Mouse (Mus musculus) cerebellum, adult 8-10 months (tissue): ENCODE results near the gene Rph3al.

Experiments
- DNase-seq: peaks from one replicate; pipeline ENCODE4 v3.0.0; 2022

The Rph3al gene

DNA sequence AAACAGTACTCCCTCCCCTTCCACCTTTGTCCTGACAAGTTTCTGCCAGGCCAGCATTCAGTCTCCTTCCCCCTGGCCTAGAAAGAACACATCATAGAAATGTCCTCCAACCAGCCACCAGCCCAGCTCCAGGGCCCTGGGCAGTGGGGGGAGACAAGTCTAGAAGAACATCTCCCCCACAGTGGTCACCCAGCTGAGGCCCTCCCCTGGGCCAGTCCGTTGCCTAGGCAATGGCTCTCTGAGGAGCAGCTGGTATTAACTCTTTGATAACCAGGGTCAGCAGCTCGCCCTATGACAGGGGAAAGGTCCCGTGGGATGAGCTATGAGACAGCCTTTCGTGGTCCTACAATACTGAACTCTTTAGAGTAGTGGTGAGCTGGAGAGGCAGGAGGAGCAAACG, 33.7 kb downstream of the Rph3al start:
- no peak for DNase-seq

DNA sequence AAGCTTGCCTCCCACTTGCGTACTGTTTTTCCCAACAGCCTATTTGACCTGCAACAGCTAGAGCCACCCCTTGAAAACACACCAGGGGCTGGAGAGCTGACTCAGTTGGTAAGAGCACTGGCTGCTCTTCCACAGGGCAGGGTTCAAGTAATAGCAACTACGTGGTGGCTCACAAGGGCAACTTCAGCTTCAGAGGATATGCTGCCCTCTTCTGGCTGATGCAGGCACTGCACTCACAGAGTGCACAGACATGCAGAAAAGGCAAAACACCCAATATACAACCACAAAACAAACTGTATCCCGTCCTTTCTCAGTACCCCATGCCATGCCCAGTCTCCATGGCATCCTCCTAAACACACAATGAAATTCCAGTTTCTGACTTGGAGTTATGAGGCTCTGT, 34.7 kb downstream of the Rph3al start:
- DNase-seq, result no peak

DNA sequence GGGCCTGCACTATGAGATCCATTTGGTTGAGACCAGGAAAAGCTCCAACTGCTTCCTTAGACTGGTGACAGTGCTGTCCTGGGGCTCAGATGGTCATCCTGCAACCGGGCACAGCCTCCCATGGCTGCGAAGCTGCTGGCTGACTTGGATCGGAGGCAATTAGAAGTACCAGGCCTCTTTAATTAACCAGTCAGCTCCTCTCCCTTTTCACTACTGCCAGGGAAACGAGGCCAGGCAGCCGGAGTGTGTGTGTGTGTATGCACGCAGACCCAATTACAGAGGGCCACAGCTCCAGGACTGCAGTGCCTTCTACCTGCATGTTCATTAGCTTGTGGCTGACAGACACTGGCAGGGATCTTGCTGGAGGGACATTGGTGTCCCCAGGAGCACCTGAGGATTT, 36.9 kb downstream of the Rph3al start:
- DNase-seq, result no peak

DNA sequence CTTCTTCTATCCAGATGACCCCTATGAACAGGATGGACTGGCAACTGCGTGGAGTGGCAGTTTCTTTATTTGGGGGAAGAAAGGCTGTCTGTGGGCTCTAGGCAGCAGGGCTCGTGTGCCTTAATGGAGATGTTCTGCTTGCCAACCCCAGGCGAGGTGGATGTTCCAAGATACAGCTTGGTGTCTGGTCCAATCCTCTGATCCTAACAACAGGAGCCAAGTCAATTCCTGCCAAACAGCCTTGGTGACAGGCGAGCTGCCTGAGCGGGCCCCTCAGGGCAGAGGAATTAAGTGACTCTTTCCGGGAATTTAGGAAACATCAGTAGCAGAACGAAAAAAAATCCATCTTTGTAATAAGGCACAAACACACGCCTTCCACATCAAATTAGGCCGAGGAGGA, 38.6 kb downstream of the Rph3al start:
- peak; percentile 28 for DNase-seq

DNA sequence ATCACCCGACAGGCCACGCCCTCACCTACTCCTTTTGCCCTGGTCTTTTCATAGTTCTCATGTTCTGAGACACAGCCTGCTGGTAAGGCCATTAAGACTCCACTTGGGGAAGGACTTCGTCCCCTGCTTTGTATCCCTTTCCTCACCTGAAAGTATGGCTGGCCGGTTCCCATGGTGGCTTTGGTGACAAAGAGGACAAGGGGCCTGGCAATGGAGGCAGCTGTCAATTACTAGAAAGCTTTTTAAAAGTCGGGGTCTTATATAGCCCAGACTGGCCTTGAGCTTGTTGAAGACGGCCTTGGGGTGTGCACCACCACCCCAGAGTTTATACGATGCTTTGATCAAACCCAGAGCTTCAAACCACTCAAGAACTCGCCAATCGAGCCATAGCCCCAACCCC, 39.7 kb downstream of the Rph3al start:
- DNase-seq, result no peak

DNA sequence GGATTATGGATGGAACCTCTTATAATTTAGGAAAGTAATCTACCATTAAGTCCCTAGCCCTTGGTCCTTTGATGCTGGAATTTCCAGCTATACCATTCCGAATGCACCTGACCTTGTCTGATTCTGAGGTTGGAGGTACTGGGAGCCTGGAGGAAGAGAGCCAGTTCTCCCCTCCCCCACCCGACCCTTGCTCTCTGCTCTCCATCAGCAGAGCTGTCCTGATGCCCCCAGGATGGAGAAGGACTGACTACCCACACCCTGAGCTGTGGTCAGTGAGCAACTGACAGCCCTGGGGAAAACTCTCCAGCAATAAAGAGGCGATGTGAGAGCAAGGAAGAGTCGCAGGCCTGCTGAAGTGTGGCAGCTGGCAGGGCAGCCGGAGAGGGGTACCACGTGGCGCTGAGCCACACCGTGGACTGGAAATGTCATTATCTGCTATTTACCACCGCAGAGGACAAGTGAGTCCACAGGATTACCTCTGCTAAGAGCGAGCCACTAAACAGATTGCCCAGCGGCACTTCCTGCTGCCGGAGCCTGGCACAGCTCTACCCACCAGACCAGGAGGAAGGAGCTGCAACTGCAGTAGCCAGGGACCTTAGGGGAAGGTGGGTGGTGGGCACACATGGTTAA, 43.3 kb downstream of the Rph3al start:
- no peak for DNase-seq

DNA sequence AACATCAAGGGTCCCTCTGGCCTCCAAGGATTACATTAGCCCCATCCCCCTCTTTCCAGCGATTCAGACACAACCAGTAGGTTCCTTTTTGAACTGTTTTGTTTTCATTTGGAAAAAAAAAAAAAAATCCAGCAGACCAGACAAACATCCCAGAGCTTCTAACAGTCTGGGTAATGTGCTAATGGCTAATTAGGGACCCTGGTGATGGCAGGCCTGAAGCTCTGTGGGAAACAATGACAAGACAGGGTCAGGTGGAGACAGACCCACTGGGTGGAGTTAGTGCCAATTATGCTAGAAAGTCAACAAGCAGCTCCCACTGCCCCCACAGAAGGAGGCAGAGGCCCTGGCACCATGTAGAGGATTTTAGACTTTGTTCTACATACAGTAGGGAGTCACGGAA, 44.3 kb downstream of the Rph3al start:
- DNase-seq, result no peak

DNA sequence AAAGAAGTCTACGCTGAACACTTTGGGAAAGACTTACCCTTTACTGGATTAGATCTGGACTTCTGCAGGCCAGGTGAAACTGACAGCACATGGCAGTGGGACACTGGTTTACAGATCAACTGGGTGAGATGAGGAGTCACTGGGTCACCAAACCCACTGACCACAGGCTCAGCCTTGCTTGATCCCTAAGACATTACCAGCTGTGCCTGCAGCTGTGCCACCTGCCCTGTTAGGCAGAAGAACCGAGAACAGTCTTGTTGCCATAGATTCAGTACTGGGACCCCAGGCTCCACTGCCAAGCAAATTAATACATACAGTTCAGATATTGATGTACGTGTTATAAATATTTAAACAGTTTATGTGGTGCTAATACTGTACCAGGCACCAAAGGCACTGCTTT, 50.9 kb downstream of the Rph3al start:
- no peak for DNase-seq

DNA sequence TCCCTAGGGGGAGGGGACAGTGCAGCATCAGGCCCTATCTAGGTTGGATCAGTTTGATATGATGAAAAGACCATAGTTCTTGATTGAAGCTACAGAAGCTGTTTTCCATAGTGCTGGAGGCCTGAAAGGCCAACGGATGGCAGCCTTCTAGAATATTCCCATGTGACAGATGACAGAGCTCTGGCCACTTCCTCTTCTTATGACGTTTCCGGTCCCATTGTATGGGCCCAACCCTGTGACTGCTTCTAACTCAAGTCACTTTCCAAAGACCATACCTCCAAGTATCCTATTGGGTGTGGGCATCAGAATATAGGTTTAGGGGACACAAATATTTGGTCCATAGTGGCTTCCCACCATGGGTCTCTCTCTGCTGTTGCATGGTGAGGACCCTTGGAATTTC, 57.0 kb downstream of the Rph3al start:
- no peak for DNase-seq

DNA sequence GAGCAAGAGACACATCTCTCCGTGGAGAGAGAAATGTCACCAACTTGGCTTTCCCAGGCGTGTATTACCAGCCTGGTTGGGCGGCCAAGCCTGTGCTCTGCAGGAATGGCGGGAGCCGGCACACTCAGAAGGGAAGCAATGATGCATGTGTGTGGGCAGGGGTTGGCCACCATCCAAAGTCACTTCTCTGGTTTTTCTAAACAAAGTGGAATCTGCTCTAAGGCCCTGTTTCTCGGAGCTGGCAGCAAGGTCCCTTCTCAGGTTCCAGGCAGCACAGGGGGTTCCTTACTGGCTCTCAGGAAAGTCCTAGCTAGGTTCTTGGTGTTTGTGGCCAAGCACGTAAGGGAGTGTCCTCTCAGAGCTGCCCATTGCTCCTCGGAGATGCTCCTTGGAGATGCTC, 58.2 kb downstream of the Rph3al start:
- DNase-seq, result peak; percentile 69

DNA sequence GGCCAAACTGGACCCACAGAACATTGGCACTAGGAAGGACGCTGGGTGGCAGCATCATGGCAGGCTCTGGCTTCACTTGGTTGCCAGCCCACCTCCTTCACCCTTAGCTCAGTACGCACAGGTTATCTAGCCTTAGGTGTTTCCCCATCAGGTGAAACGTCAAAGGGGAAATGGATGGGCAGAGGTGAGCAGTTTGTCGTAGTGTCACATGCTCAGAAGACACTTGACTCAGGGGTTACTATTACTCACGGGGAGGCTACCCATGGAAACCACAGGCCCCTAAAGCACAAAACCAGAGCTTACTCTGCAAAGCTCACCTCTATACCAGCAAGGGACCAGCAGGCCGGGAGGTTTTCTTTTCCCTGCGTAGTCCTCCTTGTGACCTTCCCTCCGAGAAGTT, 59.8 kb downstream of the Rph3al start:
- no peak for DNase-seq

DNA sequence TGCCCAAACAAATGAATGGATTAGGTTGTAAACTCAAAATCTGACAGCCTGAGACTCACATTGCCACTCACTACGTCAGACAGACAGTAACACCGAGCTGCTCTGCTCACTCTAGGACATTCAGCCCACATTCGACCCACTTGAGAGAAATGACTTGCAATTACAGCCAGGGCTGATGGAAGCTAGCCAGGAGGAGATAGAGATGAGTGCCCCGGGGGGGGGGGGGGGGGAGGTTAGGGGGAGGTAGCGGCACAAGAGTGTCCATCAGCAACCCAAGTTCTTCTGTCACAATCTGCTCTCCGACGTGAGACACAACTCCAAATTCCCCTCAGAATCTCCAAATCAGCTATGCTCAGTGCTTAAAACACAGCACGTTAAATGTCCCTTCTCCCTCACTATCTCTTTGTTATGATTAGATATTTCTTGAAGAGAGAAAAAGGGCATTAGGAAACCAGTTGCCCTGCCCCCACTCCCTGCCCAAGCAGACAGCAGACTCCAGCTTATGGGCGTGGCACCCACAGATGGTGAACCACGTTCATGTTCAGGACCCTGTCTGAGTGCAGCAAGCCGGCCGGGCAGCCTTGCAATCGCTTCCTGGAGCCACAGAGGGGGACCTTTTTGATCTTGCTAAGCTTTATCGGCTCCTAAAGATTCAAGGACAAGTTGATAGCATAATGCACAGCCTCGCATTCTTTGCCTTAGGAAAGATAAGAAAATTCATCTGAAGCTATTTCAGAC, 62.0 kb downstream of the Rph3al start:
- no peak for DNase-seq

DNA sequence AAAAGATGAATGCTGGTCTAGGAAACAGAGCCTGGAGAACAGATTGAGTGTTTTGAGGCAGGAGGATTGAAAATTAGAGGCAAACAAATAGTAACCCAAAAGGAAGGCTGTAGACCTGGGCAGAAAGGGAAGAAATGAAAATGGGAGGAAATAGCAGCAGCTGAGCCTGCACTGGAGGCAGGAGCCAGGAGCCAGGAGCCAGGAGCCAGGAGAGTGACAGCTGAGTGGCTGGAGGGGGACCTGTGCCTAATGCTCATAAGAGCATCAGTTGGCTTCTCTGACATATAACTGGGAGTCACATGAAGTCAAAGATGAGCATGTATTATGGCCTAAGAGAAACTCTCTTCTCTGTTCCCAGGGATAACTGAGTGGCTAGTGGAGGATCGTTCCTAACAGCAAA, 66.5 kb downstream of the Rph3al start:
- DNase-seq, result peak; percentile 51

DNA sequence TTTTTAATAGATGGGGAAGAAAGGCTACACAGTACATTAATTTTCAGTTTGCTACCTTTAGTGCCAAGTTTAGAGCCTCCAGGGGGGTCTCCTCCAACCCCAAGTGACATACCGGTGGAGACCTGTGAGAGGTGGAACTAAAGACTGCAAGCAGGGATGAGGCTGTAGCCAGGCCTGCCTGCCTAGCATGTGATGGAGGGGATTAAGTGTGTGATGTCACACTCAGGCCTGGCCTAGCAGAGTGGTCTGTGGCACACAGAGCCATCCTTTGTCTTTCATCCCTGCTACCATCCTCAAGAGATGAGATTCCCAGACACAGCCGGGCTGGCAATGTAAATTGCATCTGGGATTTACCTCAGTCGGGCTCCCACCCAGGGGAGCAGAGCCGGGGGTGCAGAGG, 67.3 kb downstream of the Rph3al start:
- DNase-seq, result no peak

DNA sequence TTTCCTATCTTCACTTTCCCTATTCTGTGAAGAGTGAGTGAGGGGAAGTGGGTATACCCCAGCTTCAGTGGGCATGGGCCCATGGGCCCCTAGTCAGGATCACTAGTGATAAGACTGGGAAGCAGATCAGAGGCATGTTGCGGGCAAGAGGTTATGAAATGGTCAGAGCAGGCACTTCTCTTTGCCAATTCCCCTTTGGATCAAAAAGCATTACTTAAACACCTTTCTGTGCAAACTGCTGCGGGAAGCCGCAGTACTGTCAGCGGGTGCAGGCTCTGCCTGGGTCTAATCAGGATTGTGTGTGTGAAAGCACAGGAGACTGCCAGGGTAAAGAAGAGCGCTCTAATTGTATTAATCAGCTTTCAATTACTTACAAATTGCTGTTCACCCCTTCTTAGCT, 67.8 kb downstream of the Rph3al start:
- peak; percentile 55 for DNase-seq

DNA sequence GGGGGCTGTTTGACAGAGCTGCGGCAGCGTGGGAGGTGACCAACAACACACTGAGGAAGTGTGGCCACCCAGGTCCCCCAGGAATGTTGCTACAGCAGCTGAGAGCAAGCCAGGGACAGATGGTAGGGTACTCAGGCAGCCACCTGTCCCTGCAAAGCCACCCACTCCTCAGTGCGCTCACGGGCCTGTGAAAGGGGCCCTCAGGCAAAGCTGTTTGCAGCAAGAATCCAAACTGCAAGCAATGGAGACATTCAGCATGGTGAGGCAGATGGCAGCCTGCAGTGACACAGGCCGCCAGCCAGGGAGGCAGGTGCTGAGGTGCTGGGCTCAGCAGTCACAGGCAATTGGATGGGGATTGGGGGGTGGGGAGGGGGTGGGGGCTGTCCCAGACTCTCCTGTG, 68.3 kb downstream of the Rph3al start:
- peak; percentile 82 for DNase-seq

DNA sequence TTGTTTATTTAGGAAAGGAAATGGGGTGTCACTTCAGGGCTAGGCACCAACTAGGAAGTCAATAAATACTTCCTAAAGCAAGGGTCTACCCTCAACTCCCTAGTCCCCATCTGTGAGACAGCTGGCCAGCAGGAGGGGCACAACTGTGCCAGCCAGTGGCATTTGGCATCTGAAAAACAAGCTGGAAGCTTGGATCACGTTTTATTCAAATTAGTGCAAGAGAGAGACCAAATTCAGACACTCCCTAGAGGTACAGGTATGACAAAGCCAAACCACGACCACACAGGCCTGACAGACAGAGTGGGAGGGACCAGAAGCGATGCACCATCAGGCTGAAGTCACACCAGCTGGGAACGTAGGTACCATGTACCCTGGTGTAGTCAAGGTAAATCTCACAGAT, 71.4 kb downstream of the Rph3al start:
- DNase-seq, result no peak

DNA sequence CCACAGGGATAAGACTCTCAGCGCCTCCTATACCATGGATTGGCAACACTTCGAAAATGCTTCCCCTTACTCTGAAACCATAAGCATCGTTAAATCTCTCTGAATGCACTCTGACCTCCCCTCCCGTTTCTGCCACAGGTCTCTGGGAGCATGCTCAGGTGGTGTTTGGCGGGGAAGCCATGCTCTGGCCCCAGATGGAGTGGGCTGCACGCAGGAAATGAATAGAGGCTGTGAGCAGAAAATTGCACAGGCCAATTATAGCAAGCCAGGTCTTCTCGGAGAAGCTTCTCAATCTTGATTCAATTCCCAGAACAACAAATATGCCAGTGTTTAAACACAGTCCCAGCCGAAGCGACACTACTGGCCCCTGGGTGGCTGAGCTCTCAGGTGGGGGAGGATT, 72.4 kb downstream of the Rph3al start:
- no peak for DNase-seq

DNA sequence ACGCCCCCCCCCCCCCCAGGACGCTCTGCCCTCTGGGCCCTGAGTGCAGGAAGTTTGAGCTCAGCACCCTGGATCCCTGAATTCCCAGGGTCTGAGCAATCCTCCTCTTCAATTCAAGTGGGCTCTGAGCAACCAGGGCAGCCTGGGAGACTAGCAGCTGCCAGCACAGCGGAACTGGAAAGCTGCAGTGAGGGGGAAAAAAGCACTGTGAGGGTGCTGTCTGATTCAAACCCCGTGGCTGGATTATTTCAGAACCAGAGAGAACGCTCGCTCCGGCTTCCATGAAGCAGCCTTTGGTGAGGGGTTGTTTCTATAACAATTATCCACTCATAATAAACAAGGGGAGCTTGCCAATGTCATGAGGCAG, 73.0 kb downstream of the Rph3al start:
- DNase-seq, result no peak

DNA sequence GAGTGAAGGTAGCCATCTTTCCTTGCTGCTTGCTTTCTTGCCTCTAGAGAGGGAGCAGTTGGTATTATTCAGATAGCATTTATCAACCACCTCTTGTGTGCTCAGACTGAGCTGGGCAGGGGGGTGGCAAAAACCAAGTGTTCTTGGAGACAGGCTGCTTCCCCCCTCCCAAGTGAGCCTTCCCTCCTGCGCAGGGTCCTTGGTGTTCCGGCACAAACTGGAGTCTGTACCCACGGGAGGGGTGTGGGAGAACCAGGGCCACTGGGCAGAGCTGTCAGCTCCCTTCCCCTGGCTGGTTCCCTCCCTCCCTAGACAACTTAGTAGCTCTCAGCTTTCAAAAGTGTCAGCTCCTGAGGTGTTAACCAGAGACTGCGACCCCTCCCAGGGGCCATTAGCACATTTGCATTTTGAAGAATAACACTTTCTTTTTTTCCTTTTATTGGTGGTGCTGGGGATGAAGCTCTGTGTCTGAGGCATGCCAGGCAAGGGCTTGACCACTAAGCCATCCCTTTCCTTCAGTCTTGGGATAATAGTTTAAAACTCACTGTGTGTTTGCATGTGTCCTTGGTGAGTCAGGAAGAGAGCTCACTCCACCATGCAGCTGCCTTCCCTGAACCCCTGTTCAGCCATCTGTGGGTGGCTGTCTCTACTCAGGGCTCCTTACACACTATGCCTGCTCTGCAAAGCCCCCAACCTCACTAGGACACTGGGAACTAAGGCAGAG, 73.5 kb downstream of the Rph3al start:
- no peak for DNase-seq

DNA sequence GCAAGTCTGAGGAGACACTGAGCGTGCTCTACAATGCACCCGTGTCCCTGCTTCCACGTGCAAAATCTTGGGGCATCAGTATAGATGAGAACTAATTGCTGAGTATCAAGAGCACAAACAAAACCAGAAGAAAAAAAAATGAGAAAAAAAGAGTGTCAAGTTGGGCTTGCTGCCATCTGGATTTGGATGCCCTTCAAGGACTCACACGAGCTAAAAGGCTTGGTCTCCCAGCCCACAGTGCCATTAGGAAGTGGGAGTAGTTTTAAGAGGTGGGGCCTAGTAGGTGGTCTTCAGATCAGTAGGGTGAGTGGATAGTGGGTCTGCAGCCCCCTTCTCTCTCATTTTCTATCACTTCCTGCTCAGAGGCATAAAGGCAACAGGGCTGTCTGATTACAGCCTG, 75.8 kb downstream of the Rph3al start:
- no peak for DNase-seq

DNA sequence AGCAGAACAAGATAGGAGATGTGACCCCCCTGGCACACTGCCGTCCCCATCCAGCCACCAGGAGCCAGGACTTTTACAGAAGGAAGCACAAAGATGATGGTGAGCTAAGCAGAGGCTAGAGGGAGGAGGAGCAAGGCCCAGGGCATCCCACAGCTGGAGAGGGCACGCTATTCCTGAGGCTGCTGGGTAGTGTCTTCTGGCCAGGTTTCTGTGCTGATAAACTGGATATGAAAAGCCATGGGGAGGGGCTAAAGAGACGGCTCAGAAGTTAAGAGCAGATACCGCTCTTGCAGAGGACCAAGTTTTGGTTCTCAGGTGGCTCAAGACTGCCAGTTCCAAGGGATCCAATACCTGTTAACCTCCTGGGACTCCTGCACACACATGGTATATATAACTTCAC, 76.6 kb downstream of the Rph3al start:
- no peak for DNase-seq

DNA sequence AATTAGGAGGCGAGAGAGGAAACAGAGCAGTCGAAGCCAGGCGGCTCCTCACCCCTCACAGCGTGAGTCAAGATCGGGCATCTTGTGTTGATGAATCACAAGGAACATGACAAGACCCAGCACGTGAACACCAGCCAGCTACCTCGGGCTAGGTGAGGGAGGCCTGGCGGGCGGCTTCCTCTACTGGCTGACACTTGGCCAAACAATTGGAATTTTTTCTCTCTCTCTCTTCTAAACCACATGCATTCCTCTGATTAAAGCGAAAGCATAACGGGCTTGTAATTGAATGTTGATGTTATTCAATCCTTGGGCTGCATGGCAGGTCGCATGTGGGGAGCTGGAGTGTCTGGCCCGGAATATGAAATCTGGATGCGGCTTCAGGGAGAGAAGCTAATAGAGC, 77.0 kb downstream of the Rph3al start:
- DNase-seq, result no peak

DNA sequence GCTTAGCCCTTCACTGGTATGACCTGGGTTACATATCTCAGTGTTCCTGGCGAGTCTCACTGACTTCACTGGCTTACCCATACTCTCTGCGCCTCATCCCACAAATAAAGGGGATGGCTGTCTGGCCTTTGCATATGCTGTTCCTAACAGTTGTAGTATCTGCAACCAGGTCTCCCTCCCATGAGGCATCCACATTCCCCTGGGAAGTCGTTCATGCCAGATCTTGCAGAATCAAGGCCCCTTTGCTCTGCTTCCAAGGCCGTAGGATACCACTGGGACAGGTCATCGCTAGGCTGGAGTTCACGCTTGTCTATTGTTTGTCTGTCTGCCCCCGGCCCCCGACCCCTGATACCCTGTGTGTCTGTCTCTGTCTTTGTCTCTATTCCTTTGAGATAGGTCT, 78.8 kb downstream of the Rph3al start:
- no peak for DNase-seq

DNA sequence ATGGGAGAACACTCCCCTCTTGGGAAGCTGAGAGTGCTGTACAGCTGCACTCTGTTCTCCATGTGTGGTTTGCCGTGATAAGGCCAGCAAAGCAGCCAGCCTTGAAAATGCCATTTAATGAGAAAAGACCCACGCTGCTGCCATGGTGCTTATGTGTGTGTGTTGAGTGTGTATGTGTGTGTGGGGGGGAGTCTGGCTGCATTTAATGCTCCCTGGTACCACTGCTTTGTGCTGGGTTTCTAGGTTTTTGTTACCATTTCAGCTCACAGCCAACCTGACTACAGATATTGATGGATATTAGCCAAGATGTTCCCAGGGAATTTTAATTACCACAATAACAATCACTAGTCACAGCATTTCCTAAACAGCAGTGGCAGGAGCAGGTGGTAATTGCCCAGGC, 79.3 kb downstream of the Rph3al start:
- no peak for DNase-seq
